Mouse (Mus musculus) G1E (cell line): Measurements from ENCODE around the gene Cbwd1.

Source experiments
- CTCF ChIP-seq: IDR thresholded peaks from 2 replicates; pipeline ENCODE4 v1.5.1; 2012; ENCODE audit warnings: low read depth, low read length, inconsistent platforms, mixed read lengths
- GATA1 ChIP-seq: IDR thresholded peaks from 2 replicates; pipeline ENCODE4 v1.6.1; 2012; ENCODE audit warnings: borderline replicate concordance, low read length, inconsistent platforms, mixed read lengths
- TAL1 ChIP-seq: conservative IDR thresholded peaks from 2 replicates; pipeline ENCODE4 v1.6.1; 2012; ENCODE audit warnings: low read depth, low read length, inconsistent platforms, mixed read lengths

DNA sequence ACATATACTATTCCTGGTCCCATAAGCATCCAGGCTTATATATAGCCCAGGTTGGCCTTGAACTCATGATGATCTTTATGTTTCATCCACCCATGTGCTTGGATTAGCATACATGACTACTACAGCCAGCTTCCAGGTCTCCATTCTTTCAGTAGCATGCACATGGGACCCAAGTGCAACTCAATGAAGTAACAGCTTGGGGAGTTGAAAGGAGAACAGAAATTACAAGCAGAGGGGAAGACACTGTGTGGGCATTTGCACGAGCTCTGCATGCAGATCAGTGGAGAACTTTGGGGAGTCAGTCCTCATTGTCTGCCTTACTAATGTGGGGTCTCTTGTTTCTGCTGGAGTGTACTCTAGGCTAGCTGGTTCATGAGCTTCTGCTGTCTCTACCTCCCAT, 45.3 kb upstream of the Cbwd1 start:
- TF ChIP-seq TAL1 (no peak), GATA1 (no peak), CTCF (no peak)
